Mouse (Mus musculus) bone marrow, adult 2 months (tissue): ENCODE measurements at regions not wholly inside any gene's neighbourhood (a gene's known extent, or its start where the extent isn't known, plus 50 kb on each side); places are given as distances from the start of the nearest gene placed in this dataset.

ENCODE experiments used
- H3K27ac ChIP-seq: fragments of 200-500 bp; 2 replicates; pipeline ENCODE4 v1.5.1; 2012; ENCODE audit warnings: low read depth, mild to moderate bottlenecking, control low read depth, inconsistent platforms, low read length; ENCODE audit not compliant: control insufficient read depth, poor library complexity, insufficient read depth
- H3K4me1 ChIP-seq: fragments of 200-500 bp; 2 replicates; pipeline ENCODE4 v1.6.1; 2011; ENCODE audit warnings: low read length; ENCODE audit not compliant: control insufficient read depth, insufficient read depth
- H3K4me3 ChIP-seq: fragments of 200-500 bp; replicated peaks from 2 replicates; pipeline ENCODE3; 2011; ENCODE audit warnings: mild to moderate bottlenecking, low read depth, low read length, control low read depth; ENCODE audit not compliant: control insufficient read depth
- CTCF ChIP-seq: fragments of 200-500 bp; IDR thresholded peaks from 2 replicates; pipeline ENCODE4 v1.5.1; 2011; ENCODE audit warnings: low read length, control low read depth; ENCODE audit not compliant: control insufficient read depth, insufficient read depth
- POLR2A ChIP-seq: fragments of 200-500 bp; IDR thresholded peaks from 2 replicates; pipeline ENCODE4 v1.6.1; 2011; ENCODE audit warnings: low read depth, mild to moderate bottlenecking, control low read depth, low read length, borderline replicate concordance; ENCODE audit not compliant: control insufficient read depth
- WGBS: fragments of 180-500 bp; shearing (Covaris S2); methylation state at CpG from one replicate; pipeline ENCODE4 v1.1.7; 2018; 5-methylcytosine and 5-hydroxymethylcytosine counted together

DNA sequence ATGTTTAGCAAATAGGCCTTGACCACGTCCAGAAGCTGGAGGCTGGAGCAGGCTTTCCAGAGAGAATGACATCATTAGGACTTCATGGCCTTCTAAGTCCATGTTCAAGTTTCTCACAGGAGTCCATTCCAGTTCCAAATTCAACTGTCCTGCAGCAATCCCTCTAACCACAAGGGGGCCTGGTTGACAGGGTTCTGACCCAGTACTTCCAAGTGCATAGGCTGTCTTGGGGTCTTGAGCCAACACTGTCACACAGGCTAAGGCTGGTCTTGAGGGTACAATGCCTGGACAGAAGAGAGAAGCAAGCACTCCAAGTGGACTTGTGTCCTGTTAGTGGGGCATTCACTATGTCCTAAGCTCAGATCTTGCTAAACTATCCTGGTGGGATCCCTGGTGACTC, 145.9 kb upstream of the Tmem45b start:
- WGBS: 37% methylated on average over 1 of the region's 1 CpGs
- no peak for TF ChIP-seq POLR2A
- TF ChIP-seq CTCF: peak; percentile 10; the same call in 1 of the 2 replicates
- Histone ChIP-seq H3K4me3 (no peak overlapping the region), H3K4me1 (no peaks in the 10 kb centered on the region), H3K27ac (no peak overlapping the region)

DNA sequence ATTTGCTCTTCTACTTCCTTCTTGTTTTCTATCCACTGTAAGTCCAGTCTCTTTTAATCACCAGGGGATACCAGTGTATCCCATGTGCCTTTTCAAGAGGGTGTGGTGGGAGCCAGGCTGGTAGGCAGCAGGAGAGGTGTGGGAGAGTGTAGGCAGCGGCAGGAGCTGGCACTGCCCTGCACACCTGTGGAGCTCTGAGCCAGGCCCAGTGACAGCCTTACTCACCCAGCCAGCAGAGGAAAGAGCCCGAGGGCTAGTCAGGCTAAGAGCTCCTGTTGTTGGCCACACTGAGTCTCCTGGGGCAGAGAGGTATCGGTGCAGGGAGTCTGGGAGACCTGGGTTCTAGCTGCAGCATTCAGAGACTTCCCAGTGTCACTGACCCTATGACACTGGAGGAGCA, 145.5 kb upstream of the Tmem45b start:
- Histone ChIP-seq H3K4me3 (no peak overlapping the region), H3K27ac (no peak overlapping the region), H3K4me1 (no peaks in the 10 kb centered on the region)
- TF ChIP-seq CTCF (no peak), POLR2A (no peak)
- WGBS: 78% methylated on average over 3 of the region's 3 CpGs

DNA sequence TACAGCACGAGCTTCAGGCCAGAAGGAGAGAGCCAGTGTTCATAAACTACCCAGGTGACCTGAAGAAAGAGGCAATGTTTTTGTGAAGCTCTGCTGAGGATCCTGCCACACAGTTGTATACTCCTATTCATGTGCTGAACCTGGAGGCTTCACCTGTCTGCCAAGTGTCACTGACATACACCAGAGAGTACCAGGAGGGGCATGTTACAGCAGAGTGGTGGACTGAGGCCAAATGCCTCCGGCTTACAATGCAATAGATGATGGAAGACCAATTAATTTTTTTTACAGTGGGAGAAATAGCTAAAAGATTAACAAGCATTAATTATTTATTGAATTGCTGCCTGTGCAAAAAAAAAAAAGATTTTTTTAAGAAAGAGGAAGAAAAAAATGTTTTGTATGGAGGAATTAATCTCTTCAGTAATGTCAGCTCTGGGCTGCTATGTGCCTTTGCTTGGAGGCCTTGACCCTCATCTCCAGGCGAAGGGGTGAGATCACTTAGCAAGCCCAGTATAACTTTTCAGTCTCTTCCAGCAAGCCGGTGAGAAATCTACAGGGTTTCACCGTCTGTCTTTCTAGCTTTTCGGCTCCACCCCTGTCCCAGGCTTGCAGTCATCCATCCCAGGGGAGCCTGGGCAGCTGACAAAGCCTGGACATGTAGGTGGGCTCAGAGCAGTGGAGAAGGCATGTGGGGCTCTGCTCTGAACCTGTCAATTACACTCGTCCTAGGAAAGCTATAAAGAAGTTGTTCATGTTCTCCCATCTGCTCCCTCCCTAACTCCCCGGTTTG, 144.0 kb upstream of the Tmem45b start:
- WGBS: 64% methylated on average over 8 of the region's 8 CpGs

DNA sequence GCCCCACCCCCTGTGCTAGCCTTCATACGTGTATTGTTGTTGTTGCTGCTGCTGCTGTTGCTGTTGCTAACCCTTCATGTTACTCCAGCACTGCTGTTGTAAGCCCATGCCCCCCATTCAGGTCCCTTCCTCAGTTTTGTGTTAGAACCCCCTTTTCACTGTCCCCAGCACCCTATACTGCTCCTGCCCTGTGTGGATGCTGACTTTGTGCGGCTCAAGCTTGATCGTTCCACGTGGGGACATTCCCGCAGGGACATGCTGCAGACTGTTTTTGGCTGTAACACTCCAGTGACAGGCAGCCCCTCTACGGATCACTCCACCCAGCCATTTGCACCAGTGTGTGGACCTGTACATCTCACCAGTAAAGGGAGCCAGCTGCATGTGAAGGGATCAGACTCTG, 142.7 kb upstream of the Tmem45b start:
- TF ChIP-seq CTCF: no peak
- TF ChIP-seq POLR2A: no peak
- Histone ChIP-seq H3K4me1 (no peaks in the 10 kb centered on the region), H3K4me3 (no peak overlapping the region), H3K27ac (no peak overlapping the region)
- 81% methylated on average over 6 of the region's 6 CpGs for WGBS

More for the DNA sequence above, 144.0 kb upstream of the Tmem45b start:
- Histone ChIP-seq H3K27ac (no peak overlapping the region), H3K4me3 (no peak overlapping the region), H3K4me1 (no peaks in the 10 kb centered on the region)
- TF ChIP-seq POLR2A: no peak
- no peak for TF ChIP-seq CTCF

DNA sequence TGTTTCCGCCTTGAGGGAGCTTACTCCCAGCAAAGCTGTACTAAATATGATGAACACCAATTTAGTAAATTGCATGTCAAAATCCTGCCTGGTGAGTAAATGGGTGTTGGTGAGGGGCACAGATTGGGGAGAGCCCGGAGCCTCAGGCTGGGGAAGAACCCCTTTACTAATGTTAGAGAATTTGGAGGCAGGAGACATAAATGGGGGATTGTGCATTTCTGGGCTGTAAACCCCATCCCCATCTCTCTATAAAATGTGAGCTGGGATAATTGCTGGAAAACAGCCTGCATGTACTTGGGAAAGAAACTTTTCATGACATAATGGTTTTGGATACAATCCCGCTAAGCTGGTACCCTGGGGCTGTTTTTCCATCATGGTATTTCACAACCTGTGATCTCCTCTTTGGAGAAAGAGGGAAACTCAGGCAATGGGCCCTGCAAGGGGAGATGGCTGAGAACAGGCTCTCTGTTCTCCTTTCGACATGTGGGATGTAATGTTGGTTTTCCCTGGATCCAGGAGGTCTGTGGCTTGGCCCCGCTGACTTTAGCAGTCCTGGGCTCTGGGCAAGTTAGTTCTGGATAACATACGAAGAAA, 140.3 kb upstream of the Tmem45b start:
- WGBS: 72% methylated on average over 6 of the region's 6 CpGs
- Histone ChIP-seq H3K4me3 (no peak overlapping the region), H3K27ac (no peak overlapping the region), H3K4me1 (no peaks in the 10 kb centered on the region)
- TF ChIP-seq CTCF (no peak), POLR2A (no peak)

DNA sequence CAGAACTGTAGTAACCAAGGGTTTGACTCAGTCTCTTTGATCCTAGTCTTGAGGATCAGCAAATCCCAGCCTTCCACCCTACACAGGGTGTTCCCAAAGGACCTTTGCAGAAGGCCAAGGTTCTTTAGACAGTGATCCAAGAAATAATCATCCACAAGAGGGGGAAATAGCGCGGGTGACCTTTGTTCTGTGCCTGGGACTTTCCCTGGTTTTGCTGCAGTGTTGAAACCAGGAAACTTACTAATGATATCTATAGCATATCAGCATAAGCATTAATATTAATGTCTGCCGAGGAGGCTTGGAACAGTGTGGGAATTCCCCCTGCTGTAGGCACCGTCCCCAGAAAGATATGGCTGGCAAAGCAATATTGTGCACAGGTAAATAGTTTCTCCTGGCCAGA, 138.4 kb upstream of the Tmem45b start:
- H3K4me3 ChIP-seq: no peak overlapping the region
- no peak for TF ChIP-seq POLR2A
- no peak for TF ChIP-seq CTCF
- H3K27ac ChIP-seq: no peak overlapping the region
- 73% methylated on average over 4 of the region's 4 CpGs for WGBS
- no peaks in the 10 kb centered on the region for H3K4me1 ChIP-seq

DNA sequence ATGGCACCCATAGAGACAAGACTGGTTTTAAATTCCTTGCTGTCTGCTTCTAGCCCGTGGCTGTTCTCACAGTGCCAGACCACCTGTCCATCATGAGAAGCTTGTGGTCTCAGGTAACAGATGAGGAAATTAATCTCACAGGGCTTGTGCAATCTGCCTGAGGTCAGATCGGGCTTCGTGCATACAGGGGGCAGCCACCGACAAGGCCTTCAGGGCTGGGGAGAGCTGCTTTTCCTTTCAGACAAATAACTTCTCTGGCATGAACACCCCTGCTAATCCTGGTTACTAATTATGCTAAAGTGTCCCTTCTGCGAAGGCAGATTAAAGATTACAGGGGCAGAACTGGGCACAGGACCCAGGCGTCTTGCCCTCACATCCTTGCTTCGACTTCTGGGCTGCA, 130.8 kb upstream of the Tmem45b start:
- no peak overlapping the region for H3K27ac ChIP-seq
- WGBS: 70% methylated on average over 7 of the region's 7 CpGs
- no peak for TF ChIP-seq CTCF
- TF ChIP-seq POLR2A: no peak
- H3K4me3 ChIP-seq: no peak overlapping the region
- no peaks in the 10 kb centered on the region for H3K4me1 ChIP-seq

DNA sequence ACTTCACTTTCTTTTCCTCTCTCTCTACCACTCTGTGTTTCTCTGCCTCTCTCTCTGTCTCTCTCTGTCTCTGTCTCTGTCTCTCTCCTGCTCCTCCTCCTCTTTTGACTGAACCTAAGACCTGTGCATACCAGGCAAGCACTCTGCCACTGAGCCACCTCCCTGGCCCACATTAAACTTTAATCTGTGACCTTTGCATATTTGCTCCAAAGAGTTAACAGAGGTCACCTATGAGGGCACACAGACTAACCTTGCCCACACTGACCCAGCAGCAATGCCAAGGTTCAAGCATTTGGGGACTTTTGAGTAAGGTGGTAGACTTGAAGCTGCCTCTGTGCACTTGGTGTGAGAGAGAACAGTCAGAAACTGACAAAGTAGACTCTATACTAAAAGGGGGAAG, 123.4 kb upstream of the Tmem45b start:
- Histone ChIP-seq H3K4me3 (no peak overlapping the region), H3K27ac (no peak overlapping the region), H3K4me1 (no peaks in the 10 kb centered on the region; the same call in 1 of the 2 replicates)
- TF ChIP-seq CTCF: no peak
- TF ChIP-seq POLR2A: no peak

DNA sequence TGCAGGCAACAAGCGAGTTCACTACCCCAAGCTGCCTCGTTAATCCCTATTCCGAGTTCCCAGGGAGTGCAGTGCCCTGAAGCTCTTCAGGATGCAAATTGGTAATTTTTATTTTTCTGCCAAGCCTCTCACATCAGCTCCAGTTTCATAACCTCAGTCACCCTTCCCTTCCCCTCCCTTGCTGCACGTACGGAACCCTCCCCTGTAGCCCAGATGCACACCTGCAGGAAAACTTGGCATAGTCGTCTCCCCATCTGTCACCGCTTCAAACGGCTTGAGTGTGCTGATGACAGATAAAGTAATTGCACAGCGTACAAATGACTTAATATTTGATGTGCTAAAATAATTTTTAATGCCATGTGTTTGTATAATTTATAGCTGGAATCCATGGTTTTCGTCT, 119.7 kb upstream of the Tmem45b start:
- no peak for TF ChIP-seq POLR2A
- 71% methylated on average over 10 of the region's 10 CpGs for WGBS
- H3K4me3 ChIP-seq: no peak overlapping the region
- H3K4me1 ChIP-seq: no peaks in the 10 kb centered on the region; the same call in 1 of the 2 replicates
- H3K27ac ChIP-seq: no peak overlapping the region
